Mouse (Mus musculus): ENCODE data around the gene Olfr1265. TPM values are rescaled to one million over a fixed set of nuclear protein-coding genes. Genes with fewer than 3 reads are reported as not detected.

Gene Olfr1265
- not detected in 2 replicates for polyA plus RNA-seq (2011; ENCODE audit: insufficient read length, low read depth, missing spikeins)

DNA sequence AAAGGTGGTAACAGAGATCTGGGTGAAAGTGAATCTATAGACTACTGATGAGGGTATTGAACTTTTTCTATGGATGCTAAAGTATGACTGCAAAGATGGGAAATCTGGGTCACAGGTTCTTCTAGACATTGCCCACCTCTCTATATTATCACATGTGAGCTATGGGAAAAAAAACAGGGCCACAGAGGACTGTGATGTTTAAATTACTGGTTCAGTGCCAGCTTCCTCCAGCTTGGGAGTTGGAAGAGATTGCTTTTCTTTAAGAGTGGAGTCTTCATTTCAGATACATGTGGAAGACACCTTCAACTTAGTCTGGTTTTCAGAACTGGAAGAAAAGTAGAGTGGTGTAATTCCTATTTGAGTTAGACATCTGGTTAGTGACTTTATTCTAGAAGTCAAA lies at the start of gene Olfr1265:
Gene Olfr1265, plus strand, starts transcription at position 301 of the 400 bp plus-strand sequence.
- no peak within 1 kb of the TSS for H3K27ac ChIP-seq (ENCODE audit: insufficient read depth, low read length)
- no peaks in the 10 kb centered on the region for H3K4me1 ChIP-seq (ENCODE audit: control insufficient read depth, insufficient read depth, low read length)
- no peak within 1 kb of the TSS for H3K4me3 ChIP-seq (ENCODE audit: insufficient read depth, low read length)
- TF ChIP-seq CTCF (IDR thresholded peaks at IDR 0.05; ENCODE audit: borderline replicate concordance, insufficient read depth, low read length): no peak
- no peak for TF ChIP-seq POLR2A (IDR thresholded peaks at IDR 0.05; ENCODE audit: low read depth, low read length)

DNA sequence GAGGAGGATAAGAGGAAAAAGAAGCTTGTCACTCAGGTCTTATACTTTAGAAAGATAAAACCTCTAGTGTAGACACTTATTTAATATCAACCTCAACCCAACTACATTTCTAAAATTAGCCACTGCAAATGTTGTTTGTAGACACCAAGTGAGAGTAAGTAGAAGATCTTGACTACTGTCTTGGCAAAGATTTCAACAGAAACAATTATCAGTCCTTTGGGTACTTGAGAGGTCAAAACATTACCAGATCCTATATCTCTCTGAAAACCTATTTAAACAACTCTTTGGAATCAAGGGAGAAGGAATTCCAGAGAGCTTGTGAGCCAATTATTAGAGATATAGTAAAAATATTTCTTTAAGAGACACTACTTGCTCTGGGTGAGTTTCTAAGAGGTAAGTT lies 44.2 kb upstream of the Olfr1265 start, which contains the start of gene Olfr1261:
Gene Olfr1261, plus strand, starts transcription at position 301 of the 400 bp plus-strand sequence.
- TF ChIP-seq CTCF (IDR thresholded peaks at IDR 0.05; ENCODE audit: borderline replicate concordance, insufficient read depth, low read length) (no peak), POLR2A (IDR thresholded peaks at IDR 0.05; ENCODE audit: low read depth, low read length) (no peak)
- no peak within 1 kb of the TSS for H3K4me3 ChIP-seq (ENCODE audit: insufficient read depth, low read length)
- no peak within 1 kb of the TSS for H3K27ac ChIP-seq (ENCODE audit: insufficient read depth, low read length)
- no peaks in the 10 kb centered on the region for H3K4me1 ChIP-seq (ENCODE audit: control insufficient read depth, insufficient read depth, low read length)

DNA sequence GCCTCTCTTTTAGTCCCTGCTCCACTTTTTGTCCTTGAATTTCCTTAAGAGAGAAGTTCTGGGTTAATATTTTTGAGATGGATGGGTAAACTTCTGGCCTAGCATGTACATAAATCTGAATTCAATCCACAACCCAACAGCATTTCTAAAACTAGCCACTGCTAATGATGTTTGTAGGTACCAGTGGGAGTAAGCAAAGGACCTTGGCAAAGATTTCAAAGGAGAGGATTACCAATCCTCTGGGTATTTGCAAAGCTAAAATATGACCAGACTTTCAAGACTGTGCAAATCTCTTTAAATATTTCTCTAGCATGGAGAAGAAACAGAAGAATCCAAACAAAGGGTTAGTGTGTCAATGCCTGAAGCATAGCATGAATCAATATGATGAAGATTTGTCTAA lies 35.3 kb upstream of the Olfr1265 start, which contains the start of gene Olfr1262:
Gene Olfr1262, plus strand, starts transcription at position 301 of the 400 bp plus-strand sequence.
- TF ChIP-seq POLR2A (IDR thresholded peaks at IDR 0.05; ENCODE audit: low read depth, low read length): no peak
- TF ChIP-seq CTCF (IDR thresholded peaks at IDR 0.05; ENCODE audit: borderline replicate concordance, insufficient read depth, low read length): no peak
- H3K4me1 ChIP-seq (ENCODE audit: control insufficient read depth, insufficient read depth, low read length): no peaks in the 10 kb centered on the region

DNA sequence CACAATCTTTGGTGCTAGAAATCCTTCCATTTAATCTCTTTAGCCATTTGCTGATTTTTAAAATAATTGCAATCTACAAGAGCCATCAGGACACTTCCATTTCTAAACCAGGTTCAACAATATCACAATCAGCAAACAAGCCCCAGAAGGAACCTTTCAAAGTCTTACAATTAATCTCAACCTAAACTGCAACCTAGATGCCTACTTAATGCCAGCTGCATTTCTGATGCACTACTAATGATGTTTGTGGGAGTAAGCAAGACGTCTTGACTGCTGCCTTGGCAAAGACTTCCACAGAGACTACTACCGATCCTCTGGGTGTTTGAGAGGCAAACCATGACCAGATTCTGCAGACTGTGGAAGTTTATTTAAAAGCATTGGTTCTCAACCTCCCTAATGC lies 23.3 kb upstream of the Olfr1265 start, which contains the start of gene Olfr1263:
Gene Olfr1263, plus strand, starts transcription at position 301 of the 400 bp plus-strand sequence.
- Histone ChIP-seq H3K27ac (ENCODE audit: insufficient read depth, low read length) (no peak within 1 kb of the TSS), H3K4me3 (ENCODE audit: insufficient read depth, low read length) (no peak within 1 kb of the TSS), H3K4me1 (ENCODE audit: control insufficient read depth, insufficient read depth, low read length) (no peaks in the 10 kb centered on the region)
- no peak for TF ChIP-seq POLR2A (IDR thresholded peaks at IDR 0.05; ENCODE audit: low read depth, low read length)

More for the DNA sequence above, 35.3 kb upstream of the Olfr1265 start, which contains the start of gene Olfr1262:
- no peak within 1 kb of the TSS for H3K27ac ChIP-seq (ENCODE audit: insufficient read depth, low read length)
- H3K4me3 ChIP-seq (ENCODE audit: insufficient read depth, low read length): no peak within 1 kb of the TSS

DNA sequence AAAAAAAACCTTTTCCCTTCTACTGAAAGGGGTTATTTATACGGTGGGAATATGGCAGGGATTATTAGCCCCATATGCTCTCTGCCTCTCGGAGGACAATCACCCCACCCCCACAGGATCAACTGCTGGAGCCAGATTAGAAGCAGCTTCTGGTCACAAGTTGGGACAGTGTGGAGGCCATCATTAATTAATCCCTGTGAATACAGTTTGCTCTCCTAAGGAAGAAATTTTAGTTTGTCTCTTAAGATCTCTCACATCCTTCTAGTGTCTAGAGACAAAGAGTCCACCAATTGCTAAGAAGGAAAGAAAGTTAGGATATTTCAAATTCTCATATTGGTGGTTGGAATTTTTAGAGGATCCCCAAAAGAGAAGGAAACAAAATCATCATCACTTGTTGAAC lies 9.7 kb upstream of the Olfr1265 start, which contains the start of gene Olfr1264:
Gene Olfr1264, minus strand, starts transcription at position 101 of the 400 bp plus-strand sequence.
- TF ChIP-seq POLR2A (IDR thresholded peaks at IDR 0.05; ENCODE audit: low read depth, low read length) (no peak), CTCF (IDR thresholded peaks at IDR 0.05; ENCODE audit: borderline replicate concordance, insufficient read depth, low read length) (no peak)
- Histone ChIP-seq H3K27ac (ENCODE audit: insufficient read depth, low read length) (no peak within 1 kb of the TSS), H3K4me1 (ENCODE audit: control insufficient read depth, insufficient read depth, low read length) (no peaks in the 10 kb centered on the region), H3K4me3 (ENCODE audit: insufficient read depth, low read length) (no peak within 1 kb of the TSS)

DNA sequence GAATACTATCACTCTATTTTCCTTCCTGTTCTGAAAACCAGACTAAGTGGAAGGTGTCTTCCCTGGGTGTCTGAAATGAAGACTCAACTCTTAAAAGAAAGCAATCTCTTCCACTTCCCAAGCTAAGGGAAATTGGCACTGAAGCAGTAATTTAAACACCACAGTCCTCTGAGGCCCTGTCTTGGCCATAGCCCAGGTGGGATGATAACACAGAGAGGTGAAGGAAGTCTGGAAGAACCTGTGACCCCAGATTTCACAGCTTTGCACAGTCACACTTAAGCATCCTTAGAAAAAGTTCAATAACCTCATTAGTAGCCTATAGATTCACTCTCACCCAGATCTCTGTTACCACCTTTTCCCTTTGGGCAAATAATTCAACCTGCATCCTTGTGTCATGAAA lies 28.4 kb downstream of the Olfr1265 start, which contains the start of gene Olfr140:
Gene Olfr140, minus strand, starts transcription at position 101 of the 400 bp plus-strand sequence.
- TF ChIP-seq POLR2A (IDR thresholded peaks at IDR 0.05; ENCODE audit: low read depth, low read length) (no peak), CTCF (IDR thresholded peaks at IDR 0.05; ENCODE audit: borderline replicate concordance, insufficient read depth, low read length) (no peak)
- no peaks in the 10 kb centered on the region for H3K4me1 ChIP-seq (ENCODE audit: control insufficient read depth, insufficient read depth, low read length)
- H3K4me3 ChIP-seq (ENCODE audit: insufficient read depth, low read length): no peak within 1 kb of the TSS
- H3K27ac ChIP-seq (ENCODE audit: insufficient read depth, low read length): no peak within 1 kb of the TSS

DNA sequence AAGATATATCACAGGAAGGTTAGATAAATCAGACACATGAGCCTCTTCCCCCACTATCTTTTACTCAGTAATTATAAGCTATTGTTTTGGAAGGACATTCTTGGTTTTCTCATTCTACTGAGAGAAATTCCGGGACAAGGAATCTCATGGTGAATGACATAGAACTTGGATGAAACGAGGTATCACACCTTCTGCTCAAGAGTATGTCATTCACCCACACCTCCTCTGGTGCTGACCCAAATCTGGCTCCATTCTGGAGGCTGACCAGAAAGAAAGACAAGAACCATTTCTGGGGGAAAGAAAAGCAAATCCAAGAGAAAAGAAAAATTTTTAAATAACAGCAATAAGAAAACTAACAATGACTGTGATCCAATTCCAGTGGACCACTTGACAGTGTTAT lies 34.9 kb downstream of the Olfr1265 start:
- TF ChIP-seq POLR2A (IDR thresholded peaks at IDR 0.05; ENCODE audit: low read depth, low read length) (no peak), CTCF (IDR thresholded peaks at IDR 0.05; ENCODE audit: borderline replicate concordance, insufficient read depth, low read length) (no peak)
- no peaks in the 10 kb centered on the region for H3K4me1 ChIP-seq (ENCODE audit: control insufficient read depth, insufficient read depth, low read length)
- no peak overlapping the region for H3K27ac ChIP-seq (ENCODE audit: insufficient read depth, low read length)
- no peak overlapping the region for H3K4me3 ChIP-seq (ENCODE audit: insufficient read depth, low read length)

Other genes starting within 250 kb of the Olfr1265 start
- gene Olfr1254, start 241.7 kb upstream of the Olfr1265 start, polyA plus RNA-seq (2011; ENCODE audit: insufficient read length, low read depth, missing spikeins): not detected in 2 replicates
- gene Olfr1255, start 223.3 kb upstream of the Olfr1265 start, polyA plus RNA-seq (2011; ENCODE audit: insufficient read length, low read depth, missing spikeins): not detected in 2 replicates
- gene Olfr1256, start 193.8 kb upstream of the Olfr1265 start, polyA plus RNA-seq (2011; ENCODE audit: insufficient read length, low read depth, missing spikeins): not detected in 2 replicates
- gene Olfr48, start 187.1 kb upstream of the Olfr1265 start, polyA plus RNA-seq (2011; ENCODE audit: insufficient read length, low read depth, missing spikeins): not detected in 2 replicates
- not detected in 2 replicates for gene Olfr1257, start 156.9 kb upstream of the Olfr1265 start, polyA plus RNA-seq (2011; ENCODE audit: insufficient read length, low read depth, missing spikeins)
- not detected in 2 replicates for gene Olfr1258, start 108.0 kb upstream of the Olfr1265 start, polyA plus RNA-seq (2011; ENCODE audit: insufficient read length, low read depth, missing spikeins)
- gene Olfr1259, start 86.7 kb upstream of the Olfr1265 start, polyA plus RNA-seq (2011; ENCODE audit: insufficient read length, low read depth, missing spikeins): not detected in 2 replicates
- gene Olfr1260, start 61.0 kb upstream of the Olfr1265 start, polyA plus RNA-seq (2011; ENCODE audit: insufficient read length, low read depth, missing spikeins): not detected in 2 replicates
- not detected in 2 replicates for gene Olfr1261, start 44.1 kb upstream of the Olfr1265 start, polyA plus RNA-seq (2011; ENCODE audit: insufficient read length, low read depth, missing spikeins)
- not detected in 2 replicates for gene Olfr1262, start 35.2 kb upstream of the Olfr1265 start, polyA plus RNA-seq (2011; ENCODE audit: insufficient read length, low read depth, missing spikeins)
- not detected in 2 replicates for gene Olfr1263, start 23.2 kb upstream of the Olfr1265 start, polyA plus RNA-seq (2011; ENCODE audit: insufficient read length, low read depth, missing spikeins)
- gene Olfr1264, start 9.8 kb upstream of the Olfr1265 start, polyA plus RNA-seq (2011; ENCODE audit: insufficient read length, low read depth, missing spikeins): not detected in 2 replicates
- gene Olfr140, start 28.3 kb downstream of the Olfr1265 start, polyA plus RNA-seq (2011; ENCODE audit: insufficient read length, low read depth, missing spikeins): not detected in 2 replicates
- not detected in 2 replicates for gene Olfr1269, start 86.1 kb downstream of the Olfr1265 start, polyA plus RNA-seq (2011; ENCODE audit: insufficient read length, low read depth, missing spikeins)
- not detected in 2 replicates for gene Olfr32, start 107.0 kb downstream of the Olfr1265 start, polyA plus RNA-seq (2011; ENCODE audit: insufficient read length, low read depth, missing spikeins)
- not detected in 2 replicates for gene Olfr1270, start 117.8 kb downstream of the Olfr1265 start, polyA plus RNA-seq (2011; ENCODE audit: insufficient read length, low read depth, missing spikeins)
- gene Olfr1506, start 189.2 kb downstream of the Olfr1265 start, polyA plus RNA-seq (2011; ENCODE audit: insufficient read length, low read depth, missing spikeins): not detected in 2 replicates
- gene Olfr142, start 222.3 kb downstream of the Olfr1265 start, polyA plus RNA-seq (2011; ENCODE audit: insufficient read length, low read depth, missing spikeins): not detected in 2 replicates
- gene Olfr1271, start 235.7 kb downstream of the Olfr1265 start, polyA plus RNA-seq (2011; ENCODE audit: insufficient read length, low read depth, missing spikeins): not detected in 2 replicates

Data from embryonic fibroblast, embryonic 13.5 days (primary cell).